Mouse (Mus musculus) E14TG2a.4 (cell line): ENCODE data around the gene Rbfox1.

Experiments
- CTCF ChIP-seq: conservative IDR thresholded peaks from 2 replicates; pipeline ENCODE4 v1.5.1; 2014; ENCODE audit warnings: low read length
- POU5F1 ChIP-seq: IDR thresholded peaks from 2 replicates; pipeline ENCODE4 v1.6.1; 2014; ENCODE audit warnings: low read length, borderline replicate concordance

- TF ChIP-seq POU5F1 = no peak
- no peak for TF ChIP-seq CTCF
Observed at GRCm38 (mm10) chr16:7341186-7341585, 1456.0 kb downstream of the Rbfox1 start.
